Mouse (Mus musculus) embryo, embryonic 11 days (tissue): Measurements from ENCODE around the gene Sept12.

ENCODE experiments used
- DNase-seq: peaks from one replicate; pipeline ENCODE4 v3.0.0-alpha.2; 2015

Sept12 gene

GRCm38 (mm10) chr16:4997553-4997952 is at the start of gene Sept12:
Sept12 (minus strand) TSS chr16:4997852.
- DNase-seq, result no peak

DNA sequence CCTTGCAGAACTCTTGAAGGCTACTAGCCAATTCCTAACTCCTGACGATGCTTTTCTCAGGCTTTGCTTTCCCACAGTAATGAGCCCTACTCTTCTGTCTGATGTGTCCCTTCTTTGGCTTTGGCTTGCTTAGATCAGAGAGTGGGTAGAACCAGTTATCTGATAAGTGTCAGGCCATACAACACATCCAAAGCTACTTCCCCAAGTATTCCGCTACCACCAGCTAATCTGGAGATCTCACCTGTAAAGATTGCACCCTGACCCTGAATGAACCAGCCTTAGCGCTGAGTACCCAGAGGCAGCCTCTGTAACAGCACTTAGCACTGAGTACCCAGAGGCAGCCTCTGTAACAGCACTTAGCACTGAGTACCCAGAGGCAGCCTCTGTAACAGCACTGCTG is 47.7 kb upstream of the Sept12 start:
- DNase-seq, result no peak

DNA sequence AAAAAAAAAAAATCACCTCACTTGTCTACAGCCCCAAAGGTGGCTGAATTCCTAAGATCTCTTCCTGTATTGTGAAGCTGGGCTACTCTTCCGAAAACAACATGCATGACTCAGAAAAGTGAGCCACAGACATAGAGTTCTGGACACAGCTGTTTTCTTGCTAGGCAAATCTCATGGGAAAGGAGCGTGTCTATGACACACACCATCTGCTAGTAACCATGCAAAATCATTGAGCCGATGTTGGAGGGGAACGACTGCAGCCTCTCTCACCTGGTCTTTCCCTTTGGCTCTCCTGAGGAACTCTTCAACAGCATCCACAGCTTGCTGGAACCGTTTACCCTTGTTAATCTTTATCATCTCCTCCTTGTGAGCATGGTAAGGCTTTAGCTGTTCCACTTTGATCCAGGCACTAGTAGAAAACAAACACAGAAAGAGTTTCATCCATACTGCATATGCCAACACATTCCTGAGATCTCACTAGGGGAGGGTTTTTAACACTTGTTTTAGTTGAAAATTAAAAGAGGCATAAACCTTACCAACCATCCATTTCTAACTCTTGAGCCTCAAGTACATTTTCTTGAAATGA is 39.1 kb upstream of the Sept12 start:
- DNase-seq, result no peak

GRCm38 (mm10) chr16:5035591-5035990 is 37.9 kb upstream of the Sept12 start:
- DNase-seq, result no peak

GRCm38 (mm10) chr16:5029847-5030246 is 32.2 kb upstream of the Sept12 start:
- DNase-seq, result no peak

DNA sequence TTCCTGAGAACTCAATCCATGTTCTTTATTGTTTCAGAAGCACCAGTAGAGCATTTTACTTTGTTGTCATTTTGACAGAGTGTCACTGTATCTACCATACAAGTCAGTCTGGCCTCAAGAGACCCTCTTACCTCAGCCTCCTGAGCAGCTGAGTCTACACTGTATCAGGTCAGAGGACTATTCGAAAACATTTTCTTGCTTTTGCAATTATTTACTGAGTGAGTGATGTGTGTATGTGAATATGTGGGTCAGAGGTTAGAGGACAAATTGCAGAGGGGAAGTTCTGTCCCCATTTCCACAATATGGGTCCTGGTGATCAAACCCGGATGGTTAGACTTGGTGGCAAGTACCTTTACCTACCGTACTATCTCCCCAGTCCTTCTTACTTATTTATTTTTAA is 26.4 kb upstream of the Sept12 start:
- DNase-seq, result no peak

- DNase-seq, result no peak
Measured at GRCm38 (mm10) chr16:5014578-5014977, 16.9 kb upstream of the Sept12 start.

DNA sequence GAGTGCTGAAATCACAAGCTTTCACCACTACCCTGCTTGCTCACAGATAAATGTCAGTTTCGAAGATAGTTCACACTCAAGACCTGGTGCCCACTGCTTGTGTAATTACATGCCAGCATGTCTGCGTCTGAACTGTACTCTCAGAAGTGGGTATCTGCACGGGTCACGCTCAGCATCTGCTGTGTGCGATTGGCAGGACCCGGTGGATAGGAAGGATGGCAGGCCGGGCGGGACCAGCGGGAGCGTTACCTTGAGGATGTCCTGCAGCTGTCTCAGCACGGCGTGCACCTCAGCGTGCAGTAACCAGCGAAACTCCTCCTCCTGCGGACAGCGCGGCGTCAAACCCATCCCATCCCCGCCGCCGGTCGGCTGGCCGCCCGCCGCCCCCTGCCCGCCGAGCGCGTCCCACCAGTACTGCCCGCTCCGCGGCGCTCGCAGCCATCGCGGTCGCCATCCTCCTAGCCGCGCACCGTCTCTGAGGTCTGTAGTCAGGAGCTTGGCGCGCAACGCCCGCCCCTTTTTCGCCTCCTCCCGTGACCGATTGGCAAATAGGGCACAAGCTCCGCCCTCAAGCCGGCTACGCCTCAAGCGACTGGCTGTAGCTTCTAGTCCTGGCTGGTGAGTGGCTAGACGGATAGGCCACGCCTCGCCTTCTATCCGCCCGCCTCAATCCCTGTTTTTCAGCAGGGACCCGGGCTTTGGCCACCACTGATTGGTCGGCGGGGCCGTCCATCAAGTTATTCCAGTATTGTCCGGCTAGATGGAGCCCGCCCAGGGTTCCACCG is 15.6 kb upstream of the Sept12 start, which contains the start of gene Rogdi:
TSS of gene Rogdi (minus strand) at position 500 of the 785 bp plus-strand sequence.
- DNase-seq, result peak; percentile 99

GRCm38 (mm10) chr16:5012036-5013005 is 14.7 kb upstream of the Sept12 start:
- peak; percentile 5 for DNase-seq

- no peak for DNase-seq
Measured at GRCm38 (mm10) chr16:5011285-5011684, 13.6 kb upstream of the Sept12 start.

DNA sequence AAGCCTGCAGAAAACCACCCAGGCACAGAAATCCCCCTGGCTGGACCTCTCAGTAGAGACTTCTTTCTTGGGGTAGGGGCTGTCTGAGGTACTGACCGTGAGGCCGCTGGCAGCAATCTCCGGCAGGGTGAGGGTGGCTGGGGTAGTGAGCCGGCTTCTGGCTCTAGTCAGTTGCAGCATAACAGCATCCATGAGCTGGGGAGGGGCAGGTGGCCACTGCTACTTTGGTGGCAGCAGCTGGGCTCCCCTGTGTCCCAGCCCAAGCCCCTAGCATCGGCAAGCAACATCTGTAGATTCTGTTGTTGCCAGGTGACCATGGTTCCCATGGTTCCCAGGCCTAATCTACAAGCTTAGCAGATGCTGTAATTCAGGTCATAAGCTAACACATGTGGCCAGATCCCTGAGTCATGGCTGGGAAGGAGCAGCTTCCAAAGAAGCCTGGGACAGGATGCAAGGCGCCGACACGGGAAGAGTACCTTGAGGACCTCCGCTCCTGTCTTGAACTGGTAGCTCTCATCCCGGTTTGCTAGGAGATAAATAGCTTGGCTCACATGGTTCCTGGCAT is 12.8 kb upstream of the Sept12 start:
- DNase-seq, result no peak

GRCm38 (mm10) chr16:5008076-5008475 is 10.4 kb upstream of the Sept12 start:
- DNase-seq, result no peak

DNA sequence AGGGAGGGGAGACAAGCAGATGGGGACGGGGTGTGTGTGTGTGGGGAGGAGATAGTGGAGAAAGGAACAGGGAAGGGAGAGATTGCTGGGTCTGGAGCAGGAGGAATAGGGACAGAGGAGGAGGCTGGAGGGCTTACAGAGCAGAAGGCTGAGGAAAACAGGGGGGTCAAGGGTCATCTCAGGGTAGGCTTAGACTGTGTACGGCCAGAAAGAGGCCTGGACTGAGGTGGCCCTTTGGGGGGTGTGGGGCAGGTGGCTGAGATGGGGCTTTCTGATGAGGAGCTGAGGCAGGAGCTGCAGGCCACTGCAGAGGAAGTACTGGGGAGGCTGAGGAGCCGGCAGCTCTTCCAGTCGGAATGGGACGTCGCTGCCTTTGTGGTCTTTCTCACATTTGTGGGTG is 9.8 kb upstream of the Sept12 start:
- no peak for DNase-seq

GRCm38 (mm10) chr16:5007067-5007466 is 9.4 kb upstream of the Sept12 start, which contains the start of gene Smim22:
Smim22 (plus strand) TSS chr16:5007288.
- DNase-seq, result no peak

- DNase-seq, result no peak
Measured at GRCm38 (mm10) chr16:5000611-5001010, 3.0 kb upstream of the Sept12 start.

- no peak for DNase-seq
Measured at GRCm38 (mm10) chr16:4998984-4999383, 1.3 kb upstream of the Sept12 start.

DNA sequence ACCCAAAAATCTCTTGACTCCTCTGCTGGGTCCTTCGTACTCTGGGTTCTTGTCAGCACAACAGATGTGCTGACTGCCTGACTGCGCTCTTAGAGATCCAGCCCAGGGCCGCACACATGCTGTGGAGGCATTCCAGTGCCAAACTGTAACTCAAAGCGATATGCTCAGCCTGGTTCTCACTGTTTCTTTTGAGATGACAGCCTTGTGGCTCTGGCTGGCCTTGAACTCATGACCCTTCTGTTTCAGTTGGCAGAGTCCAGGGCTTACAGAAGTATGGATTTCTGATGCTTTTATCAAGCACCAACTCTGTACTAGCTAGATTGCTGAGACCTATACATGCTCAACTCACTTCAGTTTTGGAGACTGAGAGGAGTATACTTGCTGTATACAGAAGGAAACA is 4.4 kb downstream of the Sept12 start:
- no peak for DNase-seq

- DNase-seq, result no peak
Measured at GRCm38 (mm10) chr16:4984717-4985116, 12.9 kb downstream of the Sept12 start.

DNA sequence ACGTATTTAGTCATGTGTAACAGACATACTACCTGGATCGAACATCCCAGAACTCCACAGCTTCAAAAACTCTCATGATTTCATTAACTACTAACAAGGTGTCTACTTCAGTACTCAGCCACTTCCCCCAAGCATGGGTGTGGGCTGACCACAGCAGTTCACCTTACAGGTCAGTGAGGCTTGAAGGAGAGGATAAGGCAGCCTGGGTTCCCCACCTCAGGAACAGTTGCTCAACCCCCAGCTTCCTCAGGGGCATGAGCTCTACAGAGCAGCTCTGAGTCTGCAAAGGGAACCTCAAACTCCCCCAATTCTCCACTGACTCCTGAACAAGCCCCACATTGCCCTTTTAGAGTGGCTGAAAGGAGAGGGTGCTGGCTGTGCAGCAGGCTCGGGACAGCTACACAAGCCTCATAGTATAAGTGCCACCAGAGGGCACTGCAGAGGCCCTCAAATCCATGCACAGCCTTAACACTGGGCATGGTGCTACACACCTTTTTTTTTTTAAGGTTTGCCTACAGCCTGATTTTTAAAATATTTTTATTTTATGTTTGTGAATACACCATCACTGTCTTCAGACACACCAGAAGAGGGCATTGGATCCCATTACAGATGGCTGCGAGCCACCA is 17.8 kb downstream of the Sept12 start:
- peak; percentile 55 for DNase-seq

DNA sequence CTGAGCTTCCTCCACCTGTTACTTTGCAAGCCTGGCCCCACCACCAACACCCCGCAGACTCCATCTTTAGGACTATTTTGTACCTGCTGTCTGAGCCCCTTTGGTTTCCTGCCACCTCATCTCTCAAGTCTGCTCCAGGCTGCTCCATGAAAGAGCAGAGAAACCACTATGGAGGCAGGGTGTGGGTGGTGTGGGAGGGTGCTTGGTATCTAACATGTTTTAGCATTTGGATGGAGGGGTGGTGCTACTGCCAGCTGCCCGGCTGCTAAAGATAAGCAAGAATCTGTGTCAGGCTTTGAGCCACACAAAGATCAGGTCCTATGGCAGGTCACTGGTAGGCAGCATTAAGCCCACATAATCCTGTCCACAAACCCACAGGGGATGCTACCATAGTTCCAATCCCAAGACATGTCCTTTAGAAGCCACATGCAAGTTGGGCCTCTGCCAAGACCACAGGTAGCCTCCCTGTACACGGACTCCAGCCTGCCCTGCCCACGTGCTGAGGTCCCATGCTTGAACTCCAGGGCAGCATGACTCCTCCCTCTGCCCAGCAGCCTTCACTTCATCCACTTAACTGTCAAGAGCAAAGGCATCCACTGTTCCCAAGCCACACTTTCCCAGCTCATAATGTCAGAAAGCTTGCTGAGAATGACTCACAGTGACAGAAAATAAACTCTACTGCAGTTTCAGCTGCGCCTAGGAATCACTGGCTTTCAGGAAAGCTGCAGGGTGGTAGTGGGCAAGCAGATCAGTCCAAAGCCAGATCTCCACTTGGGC is 19.2 kb downstream of the Sept12 start:
- DNase-seq, result no peak

- no peak for DNase-seq
Measured at GRCm38 (mm10) chr16:4976180-4976579, 21.5 kb downstream of the Sept12 start.

GRCm38 (mm10) chr16:4974521-4974920 is 23.1 kb downstream of the Sept12 start:
- DNase-seq, result no peak
